Mouse (Mus musculus): Measurements from ENCODE around the gene Duxf3.

DNA sequence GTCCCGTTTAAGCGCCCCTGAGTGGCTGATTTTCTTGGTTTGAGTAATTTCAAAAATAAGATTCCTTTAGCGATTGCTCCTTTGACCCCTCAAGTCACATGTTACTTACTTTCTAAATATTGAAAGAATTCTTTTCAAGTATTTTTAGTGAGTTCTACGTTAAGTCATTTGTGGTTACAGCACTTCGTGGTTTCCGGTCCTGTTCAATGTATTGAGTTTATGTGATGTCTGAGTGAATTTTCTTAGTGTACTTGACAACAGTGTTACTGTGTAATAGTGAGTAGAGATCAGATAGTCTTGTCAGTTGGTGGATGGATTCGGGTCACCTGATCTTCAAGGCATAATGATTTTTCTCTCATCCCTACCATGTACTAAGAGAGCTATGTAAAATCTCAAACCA lies 49.8 kb upstream of the Duxf3 start:
- TF ChIP-seq POLR2A (IDR thresholded peaks at IDR 0.05; ENCODE audit: low read depth, low read length) (no peak), CTCF (conservative IDR thresholded peaks at IDR 0.05; ENCODE audit: insufficient read depth, insufficient read length, low read depth, low read length) (no peak)

Measured in kidney, adult 2 months (tissue).